ENCODE assay signal across 9 mouse cellular contexts in genomic region chr12:111878213-111878612, GRCm38 (mm10). TPM values are rescaled to one million over a fixed set of nuclear protein-coding genes. Genes with fewer than 3 reads are reported as not detected.
DNase-seq lines count a peak whose midpoint lies in the region; ATAC-seq and TF ChIP-seq lines count a peak whose summit lies in the region.
"Had no signal": no experiment of that assay in that cellular context is flagged by ENCODE, and none has a peak within 500 bp of the region (broad histone marks: within the 10 kb centered on the region; RNA-seq: fewer than 3 reads in every experiment).

No protein-coding gene starts in this region.

- H3K36me3 ChIP-seq in limb, embryonic 14.5 days (ENCODE audit: control insufficient read depth, insufficient read depth, low read length) = no peaks in the 10 kb centered on the region
- H3K36me3 ChIP-seq in midbrain, postnatal 0 days (ENCODE audit: insufficient read depth, low read length) = no peaks in the 10 kb centered on the region
- H3K36me3 ChIP-seq in splenic B cell, adult 2 months (ENCODE audit: control insufficient read depth, insufficient read depth, low read length, poor library complexity, severe bottlenecking) = 0 out of 2 replicates have a peak, but pooled peaks cover 2% of the 10 kb centered on the region
- H3K36me3 ChIP-seq: embryonic facial prominence, embryonic 13.5 days had no signal

- ATAC-seq in limb, embryonic 14.5 days (ENCODE audit: low FRiP score, low read depth) = peak; percentile 62; the same call in 1 of the 2 replicates
- ATAC-seq in midbrain, postnatal 0 days (ENCODE audit: low FRiP score) = peak; percentile 65; the same call in 1 of the 2 replicates

- no peaks in the 10 kb centered on the region for H3K9me3 ChIP-seq in limb, embryonic 14.5 days (ENCODE audit: control insufficient read depth, low read length)
- no peaks in the 10 kb centered on the region for H3K9me3 ChIP-seq in midbrain, postnatal 0 days (ENCODE audit: low read length)
- H3K9me3 ChIP-seq: embryonic facial prominence, embryonic 13.5 days had no signal

- no peak overlapping the region for H3K4me2 ChIP-seq in limb, embryonic 14.5 days (replicated peaks; ENCODE audit: low read depth, low read length, severe bottlenecking)
- H3K4me2 ChIP-seq in midbrain, postnatal 0 days (ENCODE audit: low read depth, low read length, poor library complexity, severe bottlenecking) = no peak overlapping the region
- H3K4me2 ChIP-seq: embryonic facial prominence, embryonic 13.5 days had no signal

- H3K4me1 ChIP-seq in limb, embryonic 14.5 days (ENCODE audit: control insufficient read depth, insufficient read depth, low read length) = no peaks in the 10 kb centered on the region
- no peaks in the 10 kb centered on the region for H3K4me1 ChIP-seq in midbrain, postnatal 0 days (ENCODE audit: insufficient read depth, low read length)
- H3K4me1 ChIP-seq: embryonic facial prominence, embryonic 13.5 days had no signal

- no peaks in the 10 kb centered on the region for H3K27me3 ChIP-seq in limb, embryonic 14.5 days (ENCODE audit: control insufficient read depth, insufficient read depth, low read length)
- H3K27me3 ChIP-seq in midbrain, postnatal 0 days (ENCODE audit: insufficient read depth, low read length) = no peaks in the 10 kb centered on the region
- H3K27me3 ChIP-seq in splenic B cell, adult 2 months (ENCODE audit: control insufficient read depth, insufficient read depth, low read length, poor library complexity, severe bottlenecking) = no peaks in the 10 kb centered on the region
- H3K27me3 ChIP-seq: embryonic facial prominence, embryonic 13.5 days had no signal

- H3K9ac ChIP-seq in limb, embryonic 14.5 days (ENCODE audit: low read depth, low read length, severe bottlenecking) = no peak overlapping the region
- no peak overlapping the region for H3K9ac ChIP-seq in midbrain, postnatal 0 days (replicated peaks; ENCODE audit: low read length, poor library complexity, severe bottlenecking)
- H3K9ac ChIP-seq: embryonic facial prominence, embryonic 13.5 days had no signal

- WGBS in limb, embryonic 14.5 days = 13% methylated on average over 3 of the region's 3 CpGs
- WGBS in midbrain, postnatal 0 days = 15% methylated on average over 3 of the region's 3 CpGs

- TF ChIP-seq CTCF in midbrain, postnatal 0 days (IDR thresholded peaks at IDR 0.05) = peak; percentile 96

- no peak overlapping the region for H3K4me3 ChIP-seq in limb, embryonic 14.5 days (replicated peaks; ENCODE audit: low read length)
- H3K4me3 ChIP-seq in midbrain, postnatal 0 days (ENCODE audit: low read depth, low read length) = no peak overlapping the region
- H3K4me3 ChIP-seq: embryonic facial prominence, embryonic 13.5 days had no signal

- DNase-seq in 3T3-L1 (ENCODE audit: low read depth, low spot score) = peak; percentile 91
- peak; percentile 84 to 89 for DNase-seq in adrenal gland, adult 18-20 months (ENCODE audit: low spot score in 2 of 2)
- peak; percentile 92 for DNase-seq in embryo, embryonic 10.5 days (ENCODE audit: low spot score)
- peak; percentile 71 to 86 for DNase-seq in gastrocnemius, postnatal 4 days (ENCODE audit: low spot score in 2 of 2)
- DNase-seq in kidney, adult 11 months = peak; percentile 46
- peak; percentile 61 for DNase-seq in limb, embryonic 14.5 days (ENCODE audit: low spot score)
- peak; percentile 79 for DNase-seq in midbrain, postnatal 0 days (ENCODE audit: low spot score)
- DNase-seq in splenic B cell, adult 2 months (ENCODE audit: low read depth, low spot score) = peak; percentile 89

- no peak for TF ChIP-seq POLR2A in limb, embryonic 14.5 days (IDR thresholded peaks at IDR 0.05; ENCODE audit: borderline replicate concordance, extremely low read depth, insufficient read depth, insufficient read length)

- H3K27ac ChIP-seq in limb, embryonic 14.5 days (replicated peaks; ENCODE audit: low read depth, low read length) = no peak overlapping the region
- H3K27ac ChIP-seq in midbrain, postnatal 0 days (ENCODE audit: low read depth, low read length) = no peak overlapping the region
- H3K27ac ChIP-seq: embryonic facial prominence, embryonic 13.5 days had no signal

RNA-seq across cellular contexts. Expression of gene Ppp1r13b, which starts 29.7 kb away (rescaled TPM):
- 10 to 100 TPM; 16.2 to 19.4 TPM for total RNA-seq in adrenal gland, adult 18-20 months (2021)
- total RNA-seq in gastrocnemius, postnatal 4 days (2021) = 10 to 100 TPM; 13.1 to 15.8 TPM
- polyA plus RNA-seq in limb, embryonic 14.5 days (2012; rRNA removed) = 16.8 and 18.5 TPM in 2 replicates
- 17.3 and 19.4 TPM in 2 replicates for polyA plus RNA-seq in limb, embryonic 14.5 days (2014; fragmentation: Nextera tagmentation; extraction: Ambion mirVana)
- total RNA-seq in midbrain, postnatal 0 days (2014; rRNA removed) = 58.5 and 79.3 TPM in 2 replicates
- polyA plus RNA-seq in midbrain, postnatal 0 days (2015; fragmentation: Nextera tagmentation; extraction: Ambion mirVana) = 38.5 and 47.0 TPM in 2 replicates
